Mouse (Mus musculus): ENCODE measurements at regions not wholly inside any gene's neighbourhood (a gene's known extent, or its start where the extent isn't known, plus 50 kb on each side); places are given as distances from the start of the nearest gene placed in this dataset.

DNA sequence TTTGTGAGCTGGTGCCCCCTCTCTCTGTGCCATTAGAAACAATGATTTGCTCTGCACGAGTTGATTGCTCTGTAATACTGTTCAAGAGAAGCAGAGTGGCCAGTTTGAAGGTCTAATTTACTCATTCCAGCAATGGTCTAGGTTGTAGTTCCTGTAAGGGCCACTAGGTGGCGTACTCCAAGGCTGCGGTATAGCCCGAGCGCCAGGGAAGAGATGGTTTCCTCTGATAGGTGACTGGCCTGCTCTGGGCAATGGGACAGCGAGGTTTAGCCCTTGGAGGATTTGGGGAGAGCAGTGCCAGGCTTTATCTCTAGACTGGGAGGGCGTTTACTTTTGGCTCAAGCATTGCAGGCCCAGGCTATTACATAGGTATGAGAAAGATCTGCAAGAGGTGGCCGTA is 76.8 kb upstream of the Mki67 start:
- no peak for TF ChIP-seq MYOG (IDR thresholded peaks at IDR 0.05; ENCODE audit: control insufficient read depth in 1 of 3, insufficient read depth in 1 of 3, insufficient read length in 2 of 3, low read depth in 2 of 3)
- TF ChIP-seq POLR2AphosphoS2 (IDR thresholded peaks at IDR 0.05; ENCODE audit: insufficient read length, low read depth) = no peak
- no peak for TF ChIP-seq TCF3 (IDR thresholded peaks at IDR 0.05; ENCODE audit: insufficient read length, low read depth)
- TF ChIP-seq MAX (IDR thresholded peaks at IDR 0.05; ENCODE audit: low read depth) = no peak
- no peak for TF ChIP-seq MYOD1 (IDR thresholded peaks at IDR 0.05; ENCODE audit: control insufficient read depth in 1 of 3, insufficient read length in 2 of 3, low read depth in 2 of 3)
- TF ChIP-seq TCF12 (IDR thresholded peaks at IDR 0.05; ENCODE audit: insufficient read depth, poor library complexity, severe bottlenecking) = no peak
- TF ChIP-seq E2F4 (IDR thresholded peaks at IDR 0.05; ENCODE audit: insufficient read depth) = no peak
- H3K27me3 ChIP-seq (ENCODE audit: control insufficient read depth, insufficient read depth, insufficient read length) = no peaks in the 10 kb centered on the region
- H3K4me2 ChIP-seq (ENCODE audit: low read depth) = no peak overlapping the region
- H3K4me3 ChIP-seq = no peak overlapping the region
- H3ac ChIP-seq (ENCODE audit: control insufficient read depth, insufficient read length) = no peak overlapping the region
- H3K79me2 ChIP-seq (ENCODE audit: control insufficient read depth, insufficient read depth) = no peaks in the 10 kb centered on the region
- no peaks in the 10 kb centered on the region for H3K36me3 ChIP-seq (ENCODE audit: control insufficient read depth, insufficient read depth)

DNA sequence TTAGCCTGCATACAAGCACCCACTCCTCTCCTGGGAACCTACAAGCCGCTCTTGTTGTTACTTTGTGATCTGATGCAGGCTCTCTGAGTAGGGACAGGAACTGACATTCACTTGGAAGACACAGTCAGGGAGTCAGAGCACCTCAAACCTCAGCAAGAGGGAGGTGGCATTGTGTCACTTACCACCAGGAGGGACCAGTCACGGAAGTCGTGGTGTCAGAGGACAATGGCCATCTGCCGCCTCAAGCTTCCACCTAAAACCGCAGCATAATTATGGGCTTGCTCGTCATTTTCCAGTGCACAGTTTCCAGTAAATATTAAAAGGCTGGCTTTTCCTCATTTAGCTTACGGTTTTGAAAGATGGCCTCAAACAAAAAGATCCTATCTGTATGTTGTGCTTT is 78.1 kb upstream of the Mki67 start:
- no peak for TF ChIP-seq POLR2AphosphoS2 (IDR thresholded peaks at IDR 0.05; ENCODE audit: insufficient read length, low read depth)
- TF ChIP-seq USF1 (IDR thresholded peaks at IDR 0.05; ENCODE audit: low read depth) = no peak
- no peak for TF ChIP-seq E2F4 (IDR thresholded peaks at IDR 0.05; ENCODE audit: insufficient read depth)
- TF ChIP-seq TCF12 (IDR thresholded peaks at IDR 0.05; ENCODE audit: insufficient read depth, poor library complexity, severe bottlenecking) = no peak
- TF ChIP-seq CEBPB (IDR thresholded peaks at IDR 0.05; ENCODE audit: insufficient read depth, poor library complexity, severe bottlenecking) = no peak
- no peak for TF ChIP-seq POLR2A (IDR thresholded peaks at IDR 0.05; ENCODE audit: insufficient read length, low read depth)
- TF ChIP-seq REST (IDR thresholded peaks at IDR 0.05; ENCODE audit: insufficient read depth, insufficient read length) = no peak
- no peak for TF ChIP-seq MYOD1 (IDR thresholded peaks at IDR 0.05; ENCODE audit: control insufficient read depth in 1 of 3, insufficient read length in 2 of 3, low read depth in 2 of 3)
- TF ChIP-seq TCF3 (IDR thresholded peaks at IDR 0.05; ENCODE audit: insufficient read length, low read depth) = no peak
- no peak for TF ChIP-seq SRF (IDR thresholded peaks at IDR 0.05; ENCODE audit: control insufficient read depth, insufficient read length, low read depth)
- TF ChIP-seq MAX (IDR thresholded peaks at IDR 0.05; ENCODE audit: low read depth) = no peak
- TF ChIP-seq MYOG (IDR thresholded peaks at IDR 0.05; ENCODE audit: control insufficient read depth in 1 of 3, insufficient read depth in 1 of 3, insufficient read length in 2 of 3, low read depth in 2 of 3) = no peak

DNA sequence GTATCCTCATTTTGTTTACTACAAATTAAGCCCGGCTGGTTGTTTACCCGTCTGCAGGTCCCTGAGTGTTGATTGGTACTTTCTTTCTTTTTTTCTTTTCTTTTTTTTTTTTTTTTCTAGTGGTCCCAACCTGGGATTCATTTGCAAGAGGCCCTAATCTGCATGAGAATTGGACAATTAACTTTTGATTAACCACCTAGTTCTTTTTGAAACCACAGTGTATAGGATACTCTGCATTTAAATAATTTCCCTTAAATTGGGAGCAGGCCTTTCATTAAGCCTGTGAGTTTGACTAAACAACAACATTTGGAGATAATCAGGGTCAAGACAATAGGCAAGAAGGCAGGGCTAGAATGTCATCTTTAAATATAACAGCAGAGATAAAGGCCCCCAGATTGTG is 78.5 kb upstream of the Mki67 start:
- Histone ChIP-seq H3K4me3 (no peak overlapping the region), H3K4me2 (ENCODE audit: low read depth) (no peak overlapping the region), H3ac (ENCODE audit: control insufficient read depth, insufficient read length) (no peak overlapping the region), H3K36me3 (ENCODE audit: control insufficient read depth, insufficient read depth) (no peaks in the 10 kb centered on the region), H3K27me3 (ENCODE audit: control insufficient read depth, insufficient read depth, insufficient read length) (no peaks in the 10 kb centered on the region), H3K79me2 (ENCODE audit: control insufficient read depth, insufficient read depth) (no peaks in the 10 kb centered on the region)
- no peak for TF ChIP-seq POLR2A (IDR thresholded peaks at IDR 0.05; ENCODE audit: insufficient read length, low read depth)

More for the DNA sequence above, 78.1 kb upstream of the Mki67 start:
- no peaks in the 10 kb centered on the region for H3K36me3 ChIP-seq (ENCODE audit: control insufficient read depth, insufficient read depth)
- no peaks in the 10 kb centered on the region for H3K27me3 ChIP-seq (ENCODE audit: control insufficient read depth, insufficient read depth, insufficient read length)
- no peak overlapping the region for H3K4me2 ChIP-seq (ENCODE audit: low read depth)
- no peak overlapping the region for H3ac ChIP-seq (ENCODE audit: control insufficient read depth, insufficient read length)
- H3K79me2 ChIP-seq (ENCODE audit: control insufficient read depth, insufficient read depth) = no peaks in the 10 kb centered on the region
- no peak overlapping the region for H3K4me3 ChIP-seq

DNA sequence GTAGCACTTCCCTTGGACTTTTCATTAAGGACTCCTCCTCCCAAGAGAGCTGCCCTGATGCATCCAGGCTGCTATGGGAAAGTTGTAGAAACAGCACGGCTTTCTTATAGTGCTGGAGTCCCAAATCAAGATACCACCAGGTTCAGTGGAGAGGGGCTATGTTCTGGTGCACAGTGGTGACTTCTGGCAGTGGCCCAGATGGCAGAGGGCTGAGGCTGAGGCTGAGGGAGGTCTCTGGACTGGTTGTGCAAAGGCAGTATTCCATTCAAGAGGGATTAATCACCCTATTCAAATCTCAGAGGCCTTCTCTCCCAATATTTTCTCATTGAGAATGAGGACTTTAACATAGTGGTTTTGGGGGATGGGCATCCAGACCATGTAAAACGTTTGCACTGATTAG is 82.3 kb upstream of the Mki67 start:
- Histone ChIP-seq H3K27me3 (ENCODE audit: control insufficient read depth, insufficient read depth, insufficient read length) (no peaks in the 10 kb centered on the region), H3K79me2 (ENCODE audit: control insufficient read depth, insufficient read depth) (no peaks in the 10 kb centered on the region), H3K4me3 (no peak overlapping the region), H3ac (ENCODE audit: control insufficient read depth, insufficient read length) (no peak overlapping the region), H3K4me2 (ENCODE audit: low read depth) (no peak overlapping the region), H3K36me3 (ENCODE audit: control insufficient read depth, insufficient read depth) (no peaks in the 10 kb centered on the region)
- TF ChIP-seq USF1 (IDR thresholded peaks at IDR 0.05; ENCODE audit: low read depth) (no peak), SRF (IDR thresholded peaks at IDR 0.05; ENCODE audit: control insufficient read depth, insufficient read length, low read depth) (no peak), POLR2A (IDR thresholded peaks at IDR 0.05; ENCODE audit: insufficient read length, low read depth) (no peak), CEBPB (IDR thresholded peaks at IDR 0.05; ENCODE audit: insufficient read depth, poor library complexity, severe bottlenecking) (no peak), POLR2AphosphoS2 (IDR thresholded peaks at IDR 0.05; ENCODE audit: insufficient read length, low read depth) (no peak), TCF12 (IDR thresholded peaks at IDR 0.05; ENCODE audit: insufficient read depth, poor library complexity, severe bottlenecking) (no peak), TCF3 (IDR thresholded peaks at IDR 0.05; ENCODE audit: insufficient read length, low read depth) (no peak), MAX (IDR thresholded peaks at IDR 0.05; ENCODE audit: low read depth) (no peak), E2F4 (IDR thresholded peaks at IDR 0.05; ENCODE audit: insufficient read depth) (no peak), REST (IDR thresholded peaks at IDR 0.05; ENCODE audit: insufficient read depth, insufficient read length) (no peak), MYOG (IDR thresholded peaks at IDR 0.05; ENCODE audit: control insufficient read depth in 1 of 3, insufficient read depth in 1 of 3, insufficient read length in 2 of 3, low read depth in 2 of 3) (no peak)

DNA sequence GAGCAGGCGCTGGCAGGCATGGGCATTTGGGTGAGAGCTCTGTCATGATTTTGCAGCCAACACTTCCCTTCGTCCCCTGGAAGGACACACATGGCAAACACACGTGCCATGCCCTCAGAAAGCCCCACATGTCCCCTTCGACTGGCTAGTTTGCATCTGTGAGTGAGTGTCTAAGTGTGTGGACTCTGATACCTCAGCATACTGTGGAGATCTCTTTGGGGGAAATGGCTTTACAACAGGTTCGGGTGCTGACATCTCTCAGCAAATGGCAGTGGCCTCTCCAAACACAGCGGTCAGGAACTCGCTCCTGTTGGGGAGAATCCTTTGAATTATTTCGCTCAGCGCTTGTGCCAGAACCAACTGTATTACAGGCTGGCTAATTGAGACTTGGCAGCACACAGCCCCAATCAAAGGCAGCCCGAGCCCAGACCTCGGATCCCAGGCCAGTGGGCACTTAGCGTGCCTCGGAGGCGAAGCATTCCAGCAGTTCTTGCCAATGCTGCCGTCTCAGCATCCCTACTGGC is 86.5 kb upstream of the Mki67 start:
- no peak for TF ChIP-seq E2F4 (IDR thresholded peaks at IDR 0.05; ENCODE audit: insufficient read depth)
- Histone ChIP-seq H3K4me2 (ENCODE audit: low read depth) (no peak overlapping the region), H3ac (ENCODE audit: control insufficient read depth, insufficient read length) (no peak overlapping the region)

More for the DNA sequence above, 86.5 kb upstream of the Mki67 start:
- Histone ChIP-seq H3K4me3 (no peak overlapping the region), H3K27me3 (ENCODE audit: control insufficient read depth, insufficient read depth, insufficient read length) (no peaks in the 10 kb centered on the region), H3K79me2 (ENCODE audit: control insufficient read depth, insufficient read depth) (no peaks in the 10 kb centered on the region), H3K36me3 (ENCODE audit: control insufficient read depth, insufficient read depth) (no peaks in the 10 kb centered on the region)

Data from myocyte (in vitro differentiated cells).